Mouse (Mus musculus): Measurements from ENCODE around the gene Syce1.

The Syce1 gene

DNA sequence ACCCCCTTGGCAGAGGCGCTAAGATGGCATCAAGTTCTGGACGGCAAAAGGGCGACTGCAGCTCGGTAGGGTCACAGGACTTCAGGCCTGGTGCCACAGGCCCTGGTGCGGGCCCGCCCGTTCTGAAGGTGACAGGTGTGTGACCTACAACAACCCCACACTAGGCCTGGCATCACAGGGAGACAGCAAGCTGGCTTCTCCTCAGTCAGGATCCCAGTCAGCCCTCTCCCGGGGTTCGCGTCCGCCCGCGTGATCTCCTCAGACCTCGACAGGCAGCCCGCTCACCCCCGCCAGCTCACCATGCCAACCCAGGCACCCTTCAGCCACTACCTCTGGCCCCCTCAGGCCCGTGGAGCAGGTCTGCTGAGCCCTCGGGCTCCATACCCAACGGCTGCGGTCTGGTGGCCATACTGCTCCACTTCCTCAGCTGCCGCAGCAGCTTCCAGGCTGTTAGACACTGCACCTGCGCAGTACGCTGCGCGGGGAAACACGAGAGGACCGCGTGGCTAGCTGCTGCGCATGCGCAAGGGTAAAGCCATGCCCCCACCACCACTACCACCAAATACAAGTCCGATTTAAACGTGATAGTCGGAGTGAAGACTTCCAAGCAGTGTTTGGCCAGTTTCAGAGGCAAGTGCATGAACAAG lies at the start of gene Syce1:
Gene Syce1 (minus strand): TSS at position 447 of the 647 bp plus-strand sequence.
- no peak for DNase-seq (ENCODE audit: low spot score in 2 of 2)

DNA sequence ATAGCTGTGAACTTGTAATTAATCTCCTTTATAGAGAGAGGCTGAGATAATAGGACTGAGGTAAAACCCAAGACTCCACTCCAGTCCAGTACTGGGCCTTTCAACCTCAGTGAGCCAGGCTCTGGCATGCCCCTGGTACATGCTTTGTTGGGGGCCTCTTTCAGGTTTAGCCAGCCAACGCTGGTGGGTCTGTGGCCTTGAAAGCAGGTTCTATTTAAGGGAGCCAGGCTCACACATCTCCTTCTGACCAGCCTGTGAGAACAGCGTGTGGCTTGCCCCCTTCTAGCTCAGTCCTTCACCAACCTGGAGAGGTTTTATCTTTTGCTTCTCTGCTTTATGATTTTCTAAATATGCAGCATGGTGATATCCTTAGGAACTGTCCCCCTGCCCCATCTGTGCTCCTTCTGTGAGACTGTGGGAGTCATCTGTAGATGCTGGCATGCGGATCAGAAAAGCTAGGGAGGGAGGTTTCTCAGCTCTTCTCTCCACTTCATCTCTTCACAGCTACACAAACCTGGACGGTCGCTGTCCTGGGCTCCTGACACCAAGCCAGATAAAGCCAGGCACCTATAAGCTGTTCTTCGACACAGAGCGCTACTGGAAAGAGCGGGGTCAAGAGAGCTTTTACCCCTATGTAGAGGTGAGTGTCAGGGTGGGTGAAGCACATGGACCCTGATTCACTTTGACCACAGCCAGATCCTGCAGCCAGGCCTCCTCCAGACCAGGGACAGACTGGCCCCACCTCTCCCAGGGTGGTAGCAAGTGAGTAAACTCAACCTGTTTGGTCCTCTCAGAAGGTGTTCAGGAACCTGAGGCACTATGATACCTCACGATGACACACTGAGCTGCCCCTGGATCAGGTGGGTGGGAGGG lies 48.8 kb upstream of the Syce1 start:
- peak in 1 of 2 experiments; percentile 55 for DNase-seq (ENCODE audit: low spot score in 2 of 2)

DNA sequence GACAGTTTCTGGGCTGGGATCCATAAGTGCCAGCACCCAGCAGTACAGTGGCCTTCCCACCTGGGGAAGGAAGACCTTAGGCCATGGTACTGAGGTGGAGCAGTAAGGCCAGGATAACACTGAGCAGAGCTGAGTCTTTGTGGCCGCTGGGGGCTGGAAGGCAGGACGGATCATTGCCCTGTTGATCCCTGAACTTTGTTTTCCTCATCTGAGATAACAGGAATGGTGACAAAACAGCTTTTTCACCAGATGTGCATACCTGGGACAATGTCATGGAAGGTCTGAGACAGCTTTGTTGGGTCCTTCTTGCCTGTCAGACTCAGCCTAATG lies 48.1 kb upstream of the Syce1 start:
- no peak for DNase-seq (ENCODE audit: low spot score in 2 of 2)

DNA sequence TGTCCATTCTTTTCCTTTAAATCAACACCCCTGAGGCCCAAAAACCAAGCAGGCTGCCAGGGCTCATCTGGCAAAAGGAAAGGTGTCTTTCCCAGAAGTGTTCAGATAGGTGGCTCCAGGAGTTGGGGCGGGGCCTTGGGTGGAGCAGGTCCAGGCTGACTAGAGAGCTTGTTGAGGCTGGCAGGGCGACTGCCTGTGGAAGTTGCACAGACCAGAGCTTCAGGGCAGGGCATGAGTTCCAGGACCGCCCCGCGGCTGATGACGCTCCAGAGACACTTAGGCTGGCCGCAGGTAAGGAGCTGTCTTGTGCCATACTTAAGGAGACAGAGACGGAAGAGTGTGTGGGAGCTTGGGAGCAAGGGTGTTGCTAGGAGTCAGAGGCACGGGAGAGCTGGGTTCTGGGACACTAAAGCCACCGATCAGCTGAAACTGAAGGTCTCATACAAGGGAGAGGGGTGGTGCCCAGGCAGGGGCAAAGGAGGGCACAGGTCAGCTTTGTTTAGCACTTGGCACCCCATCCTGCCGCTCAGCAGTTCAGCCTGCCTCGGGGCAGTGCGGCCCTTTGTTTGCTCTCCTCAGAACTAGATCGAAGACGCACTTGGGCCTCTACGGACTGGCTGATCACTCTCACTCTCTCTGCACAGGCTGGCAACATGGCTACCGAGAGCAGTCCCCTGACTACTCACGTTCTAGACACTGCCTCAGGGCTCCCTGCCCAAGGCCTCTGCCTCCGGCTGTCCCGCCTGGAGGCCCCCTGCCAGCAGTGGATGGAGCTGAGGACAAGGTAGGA lies 47.5 kb upstream of the Syce1 start, which contains the start of gene Urah:
Gene Urah (plus strand): TSS at position 51 of the 790 bp plus-strand sequence.
- DNase-seq (ENCODE audit: low spot score in 2 of 2) = no peak

DNA sequence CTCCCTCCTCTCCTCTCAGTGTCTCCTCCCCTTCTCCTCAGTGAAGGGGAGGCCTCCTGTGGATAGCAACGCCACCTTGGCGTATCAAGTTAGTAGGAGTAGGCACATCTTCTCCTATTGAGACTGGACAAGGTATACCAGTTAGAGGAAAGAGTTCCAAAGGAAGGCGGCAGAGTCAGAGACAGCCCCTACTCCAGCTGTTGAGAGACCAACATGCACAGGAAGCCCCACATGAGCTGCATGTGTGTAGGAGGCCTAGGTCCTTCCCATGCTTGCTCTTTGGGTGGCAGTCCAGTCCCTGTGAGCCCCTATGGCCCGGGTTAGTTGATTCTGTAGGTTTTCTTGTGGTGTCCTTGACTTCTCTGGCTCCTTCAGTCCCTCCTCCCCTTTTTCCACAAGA lies 45.7 kb upstream of the Syce1 start:
- peak in 1 of 2 experiments; percentile 51 for DNase-seq (ENCODE audit: low spot score in 2 of 2)

DNA sequence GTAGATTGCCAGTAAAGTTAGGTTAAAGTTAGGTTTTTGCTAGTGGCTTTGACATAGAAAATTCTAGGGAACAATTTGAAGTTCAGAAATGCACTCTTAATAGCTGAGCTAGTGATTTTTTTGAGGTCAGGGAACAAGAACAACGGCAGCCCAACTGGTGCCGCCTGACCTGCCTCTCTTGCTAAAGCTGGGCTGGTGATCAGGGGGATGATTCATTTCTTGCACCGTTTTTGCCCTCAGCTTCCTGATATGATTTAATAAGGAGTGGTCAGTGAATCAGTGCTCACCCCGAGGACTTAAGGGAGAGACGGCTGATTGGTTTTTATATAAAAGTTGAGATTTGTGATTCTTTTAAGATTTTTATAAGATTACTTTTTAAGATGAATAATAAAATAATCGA lies 43.8 kb upstream of the Syce1 start:
- no peak for DNase-seq (ENCODE audit: low spot score in 2 of 2)

DNA sequence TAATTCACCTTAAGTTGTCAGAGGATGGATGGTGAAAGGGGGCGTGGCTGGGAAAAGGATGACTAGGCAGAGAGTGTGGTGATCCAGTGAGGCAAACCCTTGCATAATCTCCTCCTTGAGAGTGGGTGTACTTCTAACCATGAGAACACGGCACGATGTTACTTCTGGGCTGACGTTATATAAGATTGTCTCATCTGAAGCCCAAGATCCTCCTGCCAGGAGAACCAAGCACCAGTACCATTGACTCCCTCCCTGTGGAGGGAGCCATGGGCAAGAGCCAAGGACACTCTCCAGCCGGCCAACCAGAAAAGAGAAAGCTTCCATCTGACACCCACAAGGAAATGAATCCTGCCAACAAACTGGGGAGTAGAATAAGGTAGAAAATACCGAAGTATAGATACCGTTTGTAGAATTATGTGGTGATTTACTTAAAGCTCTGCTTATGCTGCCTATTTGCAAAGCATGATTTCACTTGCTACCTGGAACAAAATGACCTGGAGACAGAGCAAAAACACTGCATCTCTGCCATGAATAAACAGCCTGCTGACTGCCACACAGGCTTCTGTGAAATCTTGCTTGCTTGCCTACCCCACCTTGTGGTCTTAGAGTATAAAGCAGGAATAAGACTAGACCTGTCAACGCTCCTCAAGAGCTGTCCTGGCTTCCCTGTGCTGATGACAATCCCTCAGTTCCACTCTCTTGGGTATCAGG lies 40.7 kb upstream of the Syce1 start:
- no peak for DNase-seq (ENCODE audit: low spot score in 2 of 2)

DNA sequence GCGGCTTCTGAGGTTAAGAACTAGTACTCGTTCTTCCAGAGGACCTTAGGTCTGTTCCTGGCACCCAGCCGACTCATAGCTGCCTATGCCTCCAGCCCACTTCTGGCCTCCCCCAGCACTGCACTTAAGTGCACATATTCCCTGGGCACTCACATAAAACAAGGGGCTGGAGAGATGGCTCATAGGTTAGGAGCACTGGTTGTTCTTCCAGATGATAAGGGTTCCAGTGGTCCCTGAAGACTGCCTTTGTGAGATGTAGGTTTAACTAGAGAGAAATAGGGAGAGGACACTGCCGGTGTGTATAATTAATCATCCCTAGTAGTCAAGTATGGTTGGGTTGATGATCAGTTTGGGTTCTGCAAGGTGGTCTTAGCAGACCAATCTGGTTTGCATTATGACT lies 35.1 kb upstream of the Syce1 start:
- no peak for DNase-seq (ENCODE audit: low spot score in 2 of 2)

DNA sequence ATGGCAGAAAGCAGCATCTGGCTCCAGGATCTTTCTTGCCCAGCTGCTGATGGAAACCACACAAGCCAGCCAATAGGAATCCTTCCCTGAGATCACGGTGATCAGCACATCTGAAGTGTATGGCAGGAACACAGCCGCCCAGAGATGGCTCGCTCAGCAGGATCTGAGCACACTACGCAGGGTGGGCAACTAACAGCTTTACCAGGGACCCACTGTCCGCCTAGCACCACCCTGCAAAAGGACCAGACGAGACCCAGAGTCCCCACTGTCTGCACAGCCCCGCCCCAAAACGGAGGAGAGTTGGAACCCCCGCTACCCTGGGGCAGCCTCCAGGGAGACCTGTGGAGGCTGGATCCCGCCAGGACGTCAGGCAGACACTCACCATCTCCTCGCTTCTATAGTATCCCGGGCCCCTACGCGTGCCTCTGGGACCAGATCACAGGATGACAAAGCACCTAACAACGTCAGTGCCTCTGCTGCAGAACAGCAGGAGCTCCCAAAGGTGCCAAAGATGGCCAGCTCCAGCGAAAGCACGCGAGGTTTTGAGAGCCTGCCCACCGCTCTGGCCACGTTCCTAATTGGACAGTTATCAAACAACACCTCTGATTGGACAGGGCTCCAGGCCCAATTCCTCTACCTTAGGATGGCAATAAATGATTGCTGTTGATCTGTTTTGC lies 34.1 kb upstream of the Syce1 start, which contains the start of gene Zfp941:
Gene Zfp941 (minus strand): TSS at position 526 of the 677 bp plus-strand sequence.
- peak in 1 of 2 experiments; percentile 57 for DNase-seq (ENCODE audit: low spot score in 2 of 2)

DNA sequence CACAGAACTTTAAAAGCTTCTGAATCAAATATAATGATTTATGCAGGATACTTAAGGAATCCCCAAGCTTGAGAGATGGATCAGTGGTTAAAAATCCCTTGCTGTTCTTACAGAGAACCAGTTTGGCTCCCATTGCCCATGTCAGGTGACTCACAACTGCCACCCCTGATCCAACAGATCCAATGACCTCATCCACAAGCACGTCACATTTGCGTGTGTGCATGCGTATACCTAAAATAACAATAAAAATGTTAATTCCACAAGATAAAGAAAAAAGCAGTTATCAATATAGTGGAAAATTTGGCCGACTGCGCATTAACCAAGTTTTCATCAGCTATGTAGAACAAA lies 33.6 kb upstream of the Syce1 start:
- DNase-seq (ENCODE audit: low spot score in 2 of 2) = no peak

DNA sequence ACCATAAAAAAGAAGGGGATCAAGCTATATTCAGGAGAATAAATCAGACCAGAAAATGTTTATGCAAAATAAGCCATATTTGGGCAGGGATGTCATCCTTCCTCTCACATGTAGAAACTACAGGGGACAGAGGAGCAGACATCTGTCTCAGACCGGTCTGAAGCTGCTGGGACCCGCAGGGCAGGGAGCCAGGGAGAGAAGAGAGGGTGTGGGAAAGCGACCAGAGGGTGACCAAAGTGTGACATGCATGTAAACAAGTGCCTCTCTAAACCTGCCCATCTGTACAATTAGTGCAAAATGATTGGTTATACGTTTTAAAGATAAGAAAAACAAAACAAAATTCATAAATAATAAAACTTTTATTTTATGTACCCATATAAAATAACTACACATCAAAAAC lies 32.5 kb upstream of the Syce1 start:
- DNase-seq (ENCODE audit: low spot score in 2 of 2) = peak in 1 of 2 experiments; percentile 56

DNA sequence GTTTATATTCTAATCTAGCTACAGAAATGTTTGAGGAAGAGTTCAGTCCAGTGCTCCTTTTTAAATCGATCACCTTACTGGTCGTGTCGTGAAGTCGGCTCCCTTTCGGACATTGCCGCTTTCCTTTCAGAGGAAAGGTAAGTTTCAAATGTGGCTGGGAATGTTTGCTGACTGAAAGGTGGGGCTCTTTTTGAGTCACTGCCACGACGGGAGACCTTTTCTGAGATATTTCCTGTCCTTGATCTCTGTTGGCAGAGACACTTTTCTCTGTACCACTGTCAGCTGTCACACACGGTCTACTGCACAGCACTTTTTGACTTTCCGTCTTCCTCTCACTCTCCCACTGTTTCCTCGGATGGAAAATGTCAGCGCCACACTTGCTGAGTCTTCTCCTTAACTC lies 25.2 kb upstream of the Syce1 start:
- no peak for DNase-seq (ENCODE audit: low spot score in 2 of 2)

DNA sequence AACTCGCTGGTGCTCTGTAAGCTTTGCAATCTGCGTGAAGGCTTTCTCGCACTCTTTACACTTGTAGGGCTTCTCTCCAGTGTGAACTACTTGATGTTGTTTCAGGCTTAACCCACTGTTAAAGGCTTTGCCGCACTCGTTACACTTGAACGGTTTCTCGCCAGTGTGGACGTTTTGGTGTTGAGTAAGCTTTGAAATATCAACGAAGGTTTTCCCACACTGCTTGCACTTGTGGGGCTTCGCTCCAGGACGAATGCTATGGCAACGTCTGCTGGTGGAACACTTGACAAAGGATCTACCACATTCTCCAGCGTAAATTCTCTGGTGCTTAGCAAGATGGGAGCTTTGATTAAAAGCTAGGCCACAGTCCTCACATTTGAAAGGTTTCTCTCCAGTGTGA lies 24.1 kb upstream of the Syce1 start:
- no peak for DNase-seq (ENCODE audit: low spot score in 2 of 2)

DNA sequence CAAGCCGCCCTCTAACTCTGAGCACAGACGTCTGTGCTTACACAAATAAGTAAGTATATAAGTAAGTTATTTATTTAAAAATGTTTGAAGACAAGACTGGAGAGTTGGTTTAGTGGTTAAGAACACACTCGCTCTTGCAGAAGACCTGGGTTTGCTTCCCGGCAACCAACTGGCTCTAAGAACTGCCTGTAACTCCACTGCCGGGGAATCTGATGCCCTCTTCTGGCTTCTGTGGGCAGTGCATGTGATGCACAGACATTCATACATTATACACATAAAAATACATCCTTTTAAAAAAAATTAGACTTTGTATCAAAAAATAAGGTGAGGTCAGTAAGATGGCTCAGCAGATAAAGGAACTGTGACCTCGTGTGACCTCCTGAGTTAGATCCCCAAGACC lies 22.8 kb upstream of the Syce1 start:
- DNase-seq (ENCODE audit: low spot score in 2 of 2) = no peak

DNA sequence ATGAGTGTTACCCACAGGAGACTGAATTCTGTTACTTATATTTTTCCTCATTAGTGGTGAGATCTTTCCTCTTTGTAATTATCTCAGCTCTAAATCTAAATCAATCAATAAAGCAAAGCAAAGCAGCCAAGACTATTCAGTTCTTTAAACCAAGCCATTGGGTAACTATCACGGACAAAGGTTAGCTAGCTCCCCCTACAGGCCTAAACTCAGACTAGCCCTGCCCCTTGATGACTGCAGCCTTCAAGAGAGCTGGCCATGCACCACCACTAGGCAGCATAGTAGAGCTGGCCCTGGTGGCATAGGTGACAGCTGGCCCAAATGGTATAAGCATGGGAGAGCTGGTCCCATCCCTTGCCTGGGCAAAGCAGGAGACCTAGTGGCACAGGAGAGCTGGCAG lies 18.1 kb upstream of the Syce1 start:
- DNase-seq (ENCODE audit: low spot score in 2 of 2) = peak in 1 of 2 experiments; percentile 26

DNA sequence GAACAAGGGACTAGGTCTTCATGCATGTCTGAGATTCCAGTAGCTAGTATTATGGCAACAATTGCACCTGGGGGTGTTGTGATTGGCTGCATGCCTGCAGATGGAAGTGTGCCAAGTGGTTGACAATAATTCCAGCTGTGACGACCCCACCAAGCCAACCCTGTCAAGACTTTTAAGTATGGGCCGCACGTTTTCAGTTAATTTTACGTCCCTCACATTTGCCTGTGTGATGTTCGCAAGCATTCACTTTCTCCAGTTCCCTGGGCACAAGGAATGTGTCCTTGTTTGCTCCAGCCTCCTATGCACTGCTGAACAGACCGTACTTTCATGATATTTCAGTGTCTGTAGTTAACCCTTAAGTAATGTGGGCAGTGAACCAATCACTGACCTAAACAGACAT lies 15.0 kb upstream of the Syce1 start:
- DNase-seq (ENCODE audit: low spot score in 2 of 2) = no peak

DNA sequence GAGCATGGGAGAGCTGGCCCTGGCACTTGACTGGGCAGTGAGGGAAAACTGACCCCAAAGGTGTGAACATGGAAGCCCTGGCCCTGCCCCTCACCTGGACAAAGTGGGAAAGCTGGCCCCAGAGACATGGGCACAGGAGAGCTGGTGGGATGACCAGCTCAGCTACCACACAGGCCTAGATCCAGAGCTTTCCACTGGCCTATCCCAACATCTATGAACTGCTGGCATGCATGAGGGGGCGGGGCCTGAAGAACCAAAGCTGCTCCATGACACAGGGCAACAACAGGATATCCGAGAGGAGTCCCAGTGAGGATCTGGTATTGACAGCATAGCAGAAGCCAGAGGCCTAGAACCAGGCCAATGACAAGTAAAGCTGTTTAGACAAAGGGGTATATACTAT lies 10.6 kb upstream of the Syce1 start:
- no peak for DNase-seq (ENCODE audit: low spot score in 2 of 2)

DNA sequence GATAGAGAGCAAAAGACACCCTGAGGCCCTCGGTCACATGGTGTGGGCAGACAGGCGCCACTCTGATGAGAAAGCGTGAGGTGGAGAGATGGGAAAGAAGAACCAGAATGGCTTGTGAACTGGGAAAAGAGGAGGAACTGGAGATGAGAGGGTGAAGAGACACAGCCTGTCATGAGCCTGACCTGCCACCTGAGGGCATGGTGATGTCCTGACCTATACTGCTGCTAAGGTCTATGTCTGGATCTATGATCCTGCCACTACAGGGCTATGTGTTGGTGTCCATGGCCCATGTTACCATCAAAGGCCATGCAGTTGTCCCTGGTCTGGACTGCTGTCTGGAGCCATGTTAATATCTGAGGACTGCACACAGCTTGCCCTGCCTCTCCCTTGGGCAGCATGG lies 10.0 kb upstream of the Syce1 start:
- DNase-seq (ENCODE audit: low spot score in 2 of 2) = no peak

DNA sequence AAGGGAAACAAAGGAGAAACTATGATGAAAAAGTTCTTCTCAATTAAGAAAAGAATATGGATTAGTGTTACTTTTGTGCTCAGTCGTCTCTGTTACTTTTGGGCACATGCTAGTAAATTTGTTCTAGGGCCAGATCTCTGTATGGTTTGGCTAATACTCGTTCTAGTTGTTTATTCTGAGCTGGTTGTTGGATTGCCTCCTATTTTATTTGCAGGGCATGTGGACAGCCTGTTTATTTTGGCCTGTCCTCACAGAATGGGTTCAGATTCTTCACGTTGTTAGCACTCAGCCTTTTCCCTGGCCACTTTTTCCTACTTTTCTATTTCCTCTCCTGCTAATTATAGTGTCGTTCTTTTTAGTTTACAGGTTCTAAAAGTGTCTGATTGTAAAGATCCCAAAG lies 5.9 kb upstream of the Syce1 start:
- no peak for DNase-seq (ENCODE audit: low spot score in 2 of 2)

DNA sequence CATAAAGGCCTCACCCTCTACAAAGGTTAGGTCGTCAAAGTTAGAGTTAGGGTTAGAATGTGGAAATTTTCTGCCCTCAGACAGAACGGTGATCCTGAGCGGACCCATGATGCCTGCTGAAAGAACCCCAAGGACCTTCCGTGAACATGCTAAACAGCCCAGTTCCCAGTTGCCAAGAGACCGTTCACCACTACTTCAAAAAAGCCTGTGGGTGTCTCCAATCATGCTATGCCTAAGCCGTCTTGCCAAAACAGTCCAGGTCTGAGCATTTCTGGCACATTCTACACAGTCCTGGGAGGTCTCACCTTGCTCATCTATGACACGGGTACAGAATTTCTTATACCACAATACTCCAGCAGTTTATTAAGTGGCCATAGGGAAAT lies 392 bp upstream of the Syce1 start:
- peak in 1 of 2 experiments; percentile 20 for DNase-seq (ENCODE audit: low spot score in 2 of 2)

DNA sequence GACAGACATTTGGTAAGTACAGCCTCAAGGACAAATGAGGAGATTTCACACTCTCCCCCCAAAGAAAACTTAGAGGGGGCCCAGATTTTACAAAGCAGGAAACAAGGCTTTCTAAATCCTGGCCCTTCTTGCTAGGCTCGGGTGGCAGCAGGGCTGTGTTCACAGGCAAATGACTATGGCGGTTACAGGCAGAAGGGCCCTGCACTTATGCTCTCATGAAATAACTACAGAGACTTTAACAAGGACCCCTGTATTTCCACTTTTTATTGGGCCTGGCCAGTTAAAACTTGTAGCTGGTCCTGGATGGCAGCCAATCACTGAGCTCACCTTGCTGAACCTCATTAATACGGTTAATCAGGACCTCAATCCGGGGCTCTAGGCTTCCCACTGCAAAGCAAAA lies 7.1 kb downstream of the Syce1 start:
- no peak for DNase-seq (ENCODE audit: low spot score in 2 of 2)

All from spleen, postnatal 4 days (tissue).